Mouse (Mus musculus): Measurements from ENCODE around the gene Zfp202.

DNA sequence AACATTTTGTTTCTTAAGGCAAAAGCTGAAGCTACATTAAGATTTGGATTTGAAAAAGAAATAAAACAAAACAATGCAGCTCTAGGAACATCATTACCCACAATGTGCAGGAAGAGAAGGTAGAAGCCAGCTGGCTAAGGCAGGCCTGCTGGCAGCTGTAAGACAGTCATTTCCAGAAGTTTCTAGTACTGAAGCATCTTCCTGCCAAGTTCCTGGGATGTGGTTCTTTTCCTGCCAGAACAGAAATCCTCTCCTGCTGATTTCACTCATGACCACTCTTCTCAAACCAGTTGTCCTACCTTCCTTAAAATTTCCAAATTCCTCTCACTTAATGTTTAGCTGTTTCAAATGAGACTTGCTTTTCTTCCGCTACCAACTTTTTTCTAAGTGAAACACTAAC lies 25.7 kb upstream of the Zfp202 start:
- TF ChIP-seq TAL1 (IDR thresholded peaks at IDR 0.05; ENCODE audit: low read length): no peak
- no peak for TF ChIP-seq GATA1 (IDR thresholded peaks at IDR 0.05; ENCODE audit: low read length)

Measured in erythroblast, embryonic 14.5 days (primary cell).